Mouse (Mus musculus) frontal cortex, postnatal 36 days (tissue): Measurements from ENCODE around the gene Gm10198.

ENCODE experiments used
- DNase-seq, 2 experiments: peaks; one replicate each; pipeline ENCODE4 v3.0.0; 2022; ENCODE audit warnings: low spot score in 2 of 2

Gm10198 gene

GRCm38 (mm10) chr13:111592485-111592884 lies at the start of gene Gm10198:
Gene Gm10198, plus strand, starts transcription at chr13:111592785.
- DNase-seq: no peak

GRCm38 (mm10) chr13:111545286-111545685 lies 47.3 kb upstream of the Gm10198 start:
- no peak for DNase-seq

GRCm38 (mm10) chr13:111552769-111553168 lies 39.8 kb upstream of the Gm10198 start:
- DNase-seq: no peak

- DNase-seq: no peak
These were observed 39.4 kb upstream of the Gm10198 start for GRCm38 (mm10) chr13:111553182-111553581.

- DNase-seq: no peak
These were observed 38.6 kb upstream of the Gm10198 start for GRCm38 (mm10) chr13:111553941-111554340.

- no peak for DNase-seq
These were observed 37.3 kb upstream of the Gm10198 start for GRCm38 (mm10) chr13:111555333-111555732.

- no peak for DNase-seq
These were observed 36.2 kb upstream of the Gm10198 start for GRCm38 (mm10) chr13:111556375-111556774.

GRCm38 (mm10) chr13:111560152-111560551 lies 32.4 kb upstream of the Gm10198 start:
- DNase-seq: no peak

GRCm38 (mm10) chr13:111562595-111562994 lies 30.0 kb upstream of the Gm10198 start:
- DNase-seq: no peak

- DNase-seq: no peak
These were observed 18.4 kb upstream of the Gm10198 start for GRCm38 (mm10) chr13:111574196-111574595.

GRCm38 (mm10) chr13:111577177-111577576 lies 15.4 kb upstream of the Gm10198 start:
- DNase-seq: no peak

GRCm38 (mm10) chr13:111580054-111580453 lies 12.5 kb upstream of the Gm10198 start:
- DNase-seq: no peak

GRCm38 (mm10) chr13:111598111-111598510 lies 5.5 kb downstream of the Gm10198 start:
- no peak for DNase-seq

GRCm38 (mm10) chr13:111601383-111601782 lies 8.8 kb downstream of the Gm10198 start:
- no peak for DNase-seq

- no peak for DNase-seq
These were observed 12.2 kb downstream of the Gm10198 start for GRCm38 (mm10) chr13:111604826-111605225.

GRCm38 (mm10) chr13:111616168-111617125 lies 23.9 kb downstream of the Gm10198 start:
- no peak for DNase-seq

GRCm38 (mm10) chr13:111620433-111620832 lies 27.8 kb downstream of the Gm10198 start:
- no peak for DNase-seq

- no peak for DNase-seq
These were observed 29.8 kb downstream of the Gm10198 start for GRCm38 (mm10) chr13:111622425-111622824.

- no peak for DNase-seq
These were observed 30.5 kb downstream of the Gm10198 start for GRCm38 (mm10) chr13:111623112-111623511.

GRCm38 (mm10) chr13:111624115-111624514 lies 31.5 kb downstream of the Gm10198 start:
- peak in 1 of 2 experiments; percentile 1 for DNase-seq

GRCm38 (mm10) chr13:111634163-111635160 lies 41.9 kb downstream of the Gm10198 start:
- DNase-seq: no peak

GRCm38 (mm10) chr13:111640319-111640718 lies 47.7 kb downstream of the Gm10198 start:
- DNase-seq: no peak
